Mouse (Mus musculus) kidney, postnatal 0 days (tissue): Measurements from ENCODE around the gene Ankrd31. TPM values are rescaled to one million over a fixed set of nuclear protein-coding genes. Genes with fewer than 3 reads are reported as not detected.
"Not testable (repeated sequence)": the region's sequence is repeated elsewhere in the genome, so short reads cannot be mapped to it uniquely, and the experiment has no call there.

Source experiments
- ATAC-seq: fragments of 200-750 bp; cut with Nextera tagmentation; replicated peaks from 2 replicates; pipeline ENCODE4 v1.8.0; 2017; ENCODE audit warnings: low read depth, moderate number of reproducible peaks, moderate TSS enrichment, moderate library complexity; ENCODE audit not compliant: low FRiP score
- DNase-seq: peaks from one replicate; pipeline ENCODE4 v3.0.0-alpha.2; 2016; ENCODE audit warnings: low spot score
- H3K27ac ChIP-seq: fragments of 300-500 bp; sonication (generic); 2 replicates; pipeline ENCODE4 v1.5.1; 2014; ENCODE audit warnings: mild to moderate bottlenecking
- H3K27me3 ChIP-seq: fragments of 300-500 bp; sonication (generic); 2 replicates; pipeline ENCODE4 v1.6.1; 2014; ENCODE audit warnings: low read length, mixed read lengths; ENCODE audit not compliant: insufficient read depth
- H3K36me3 ChIP-seq: fragments of 300-500 bp; sonication (generic); 2 replicates; pipeline ENCODE4 v1.6.1; 2014; ENCODE audit warnings: low read length, mixed read lengths; ENCODE audit not compliant: insufficient read depth
- H3K4me1 ChIP-seq: fragments of 300-500 bp; sonication (generic); replicated peaks from 2 replicates; pipeline ENCODE4 v1.6.1; 2014; ENCODE audit warnings: antibody characterized with exemption, low read length, mixed read lengths; ENCODE audit not compliant: insufficient read depth
- H3K4me2 ChIP-seq: fragments of 300-500 bp; sonication (generic); 2 replicates; pipeline ENCODE4 v1.6.1; 2014; ENCODE audit warnings: mild to moderate bottlenecking, low read length, moderate library complexity, mixed read lengths
- H3K4me3 ChIP-seq: fragments of 300-500 bp; sonication (generic); replicated peaks from 2 replicates; pipeline ENCODE4 v1.5.1; 2014; ENCODE audit warnings: low read depth, low read length
- H3K9ac ChIP-seq: fragments of 300-500 bp; sonication (generic); 2 replicates; pipeline ENCODE4 v1.6.1; 2014; ENCODE audit warnings: low read depth, low read length
- H3K9me3 ChIP-seq: fragments of 300-500 bp; sonication (generic); replicated peaks from 2 replicates; pipeline ENCODE4 v1.6.1; 2016; ENCODE audit warnings: low read length, inconsistent platforms, mixed read lengths
- CTCF ChIP-seq: IDR thresholded peaks from 2 replicates; pipeline ENCODE4 v1.5.1; 2016; ENCODE audit warnings: antibody characterized with exemption, low read depth, mild to moderate bottlenecking, moderate library complexity
- WGBS: fragments of 180-500 bp; shearing (Covaris S2); extraction: QIAGEN DNeasy Blood & Tissue Kit; methylation state at CpG from one replicate; pipeline ENCODE4 v1.1.7; 2014; 5-methylcytosine and 5-hydroxymethylcytosine counted together
- polyA plus RNA-seq: library from polyadenylated mRNA; unstranded; fragments of >200 nt; fragmentation: Nextera tagmentation; extraction: Ambion mirVana; gene quantifications from 2 replicates; pipeline ENCODE4 v1.2.1, GENCODE M21; 2015

The Ankrd31 gene
- polyA plus RNA-seq, 1 experiment from 2014 or later = not detected

- no peak for ATAC-seq
- DNase-seq = no peak
- no peak overlapping the region for H3K4me2 ChIP-seq
- H3K36me3 ChIP-seq = no peaks in the 10 kb centered on the region
- no peaks in the 10 kb centered on the region for H3K9me3 ChIP-seq
- no peaks in the 10 kb centered on the region for H3K27me3 ChIP-seq
- no peak overlapping the region for H3K27ac ChIP-seq
- no peak overlapping the region for H3K9ac ChIP-seq
- 76% methylated on average over 12 of the region's 12 CpGs for WGBS
- no peak for TF ChIP-seq CTCF
- H3K4me3 ChIP-seq = no peak overlapping the region
- H3K4me1 ChIP-seq = no peaks in the 10 kb centered on the region
These were observed 130.4 kb downstream of the Ankrd31 start for GRCm38 (mm10) chr13:96878220-96879057.

DNA sequence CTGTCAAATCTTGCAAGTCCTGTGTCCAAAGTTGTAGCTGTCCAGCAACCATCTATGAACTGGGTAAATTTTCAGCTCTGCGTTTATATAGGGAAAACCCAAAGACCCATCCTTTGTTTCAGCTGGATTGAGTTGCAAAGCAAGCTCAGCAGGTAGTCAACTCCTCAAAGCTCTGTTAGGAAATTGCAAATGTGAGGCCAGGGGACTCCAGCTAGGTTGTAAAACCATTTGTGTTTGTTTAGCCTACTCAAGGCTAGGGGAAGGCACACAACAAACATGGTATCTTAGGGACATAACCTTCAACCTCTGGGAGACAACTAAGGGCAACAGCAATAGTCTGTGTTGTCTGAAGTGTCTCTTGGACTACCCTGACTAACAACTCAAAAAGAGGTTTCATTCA, 136.5 kb downstream of the Ankrd31 start:
- DNase-seq (no peak), ATAC-seq (no peak)
- WGBS = 41% methylated on average over 1 of the region's 1 CpGs
- no peaks in the 10 kb centered on the region for H3K4me1 ChIP-seq
- H3K9me3 ChIP-seq = no peaks in the 10 kb centered on the region
- TF ChIP-seq CTCF = no peak
- H3K9ac ChIP-seq = no peak overlapping the region
- H3K36me3 ChIP-seq = no peaks in the 10 kb centered on the region
- no peak overlapping the region for H3K27ac ChIP-seq
- H3K27me3 ChIP-seq = no peaks in the 10 kb centered on the region
- H3K4me2 ChIP-seq = no peak overlapping the region
- no peak overlapping the region for H3K4me3 ChIP-seq

GRCm38 (mm10) chr13:96889985-96890384, 141.9 kb downstream of the Ankrd31 start:
- Histone ChIP-seq H3K27ac (no peak overlapping the region), H3K36me3 (no peaks in the 10 kb centered on the region), H3K9me3 (no peaks in the 10 kb centered on the region), H3K9ac (no peak overlapping the region), H3K27me3 (no peaks in the 10 kb centered on the region), H3K4me3 (no peak overlapping the region), H3K4me1 (no peaks in the 10 kb centered on the region), H3K4me2 (no peak overlapping the region)
- DNase-seq (no peak), ATAC-seq (no peak)
- 39% methylated on average over 2 of the region's 2 CpGs for WGBS
- TF ChIP-seq CTCF = no peak

- no peak overlapping the region for H3K4me3 ChIP-seq
- H3K4me1 ChIP-seq = no peaks in the 10 kb centered on the region
- no peak overlapping the region for H3K9ac ChIP-seq
- DNase-seq = no peak
- no peak overlapping the region for H3K4me2 ChIP-seq
- no peaks in the 10 kb centered on the region for H3K36me3 ChIP-seq
- no peak overlapping the region for H3K27ac ChIP-seq
- TF ChIP-seq CTCF = no peak
- WGBS = 66% methylated on average over 2 of the region's 2 CpGs
- H3K9me3 ChIP-seq = no peaks in the 10 kb centered on the region
- ATAC-seq = no peak
- no peaks in the 10 kb centered on the region for H3K27me3 ChIP-seq
These were observed 147.1 kb downstream of the Ankrd31 start for GRCm38 (mm10) chr13:96895144-96895543.

GRCm38 (mm10) chr13:96906717-96907116, 158.6 kb downstream of the Ankrd31 start:
- H3K9ac ChIP-seq = no peak overlapping the region
- no peaks in the 10 kb centered on the region for H3K9me3 ChIP-seq
- no peaks in the 10 kb centered on the region for H3K27me3 ChIP-seq
- H3K4me2 ChIP-seq = no peak overlapping the region
- DNase-seq (no peak), ATAC-seq (no peak)
- H3K4me1 ChIP-seq = no peaks in the 10 kb centered on the region
- no peak overlapping the region for H3K27ac ChIP-seq
- TF ChIP-seq CTCF = no peak
- WGBS = 63% methylated on average over 3 of the region's 3 CpGs
- no peaks in the 10 kb centered on the region for H3K36me3 ChIP-seq
- no peak overlapping the region for H3K4me3 ChIP-seq

GRCm38 (mm10) chr13:96911202-96911601, 163.1 kb downstream of the Ankrd31 start:
- no peaks in the 10 kb centered on the region for H3K27me3 ChIP-seq
- H3K27ac ChIP-seq = no peak overlapping the region
- no peak for ATAC-seq
- no peak for DNase-seq
- no peaks in the 10 kb centered on the region for H3K9me3 ChIP-seq
- WGBS = 87% methylated on average over 3 of the region's 3 CpGs
- H3K9ac ChIP-seq = no peak overlapping the region
- no peak overlapping the region for H3K4me3 ChIP-seq
- no peak overlapping the region for H3K4me2 ChIP-seq
- TF ChIP-seq CTCF = no peak
- H3K36me3 ChIP-seq = no peaks in the 10 kb centered on the region
- no peaks in the 10 kb centered on the region for H3K4me1 ChIP-seq

- not testable (repeated sequence) for H3K27ac ChIP-seq, H3K27me3 ChIP-seq, H3K4me1 ChIP-seq, H3K36me3 ChIP-seq, DNase-seq, ATAC-seq, H3K4me3 ChIP-seq, H3K9me3 ChIP-seq, H3K9ac ChIP-seq, H3K4me2 ChIP-seq
- 95% methylated on average over 4 of the region's 4 CpGs for WGBS
These were observed 175.1 kb downstream of the Ankrd31 start for GRCm38 (mm10) chr13:96923134-96923533.
